Mouse (Mus musculus) stomach, embryonic 14.5 days (tissue): ENCODE measurements around the gene Ahctf1. TPM values are rescaled to one million over a fixed set of nuclear protein-coding genes. Genes with fewer than 3 reads are reported as not detected.
"Not testable (repeated sequence)": the region's sequence is repeated elsewhere in the genome, so short reads cannot be mapped to it uniquely, and the experiment has no call there.

Experiments used
- ATAC-seq: fragments of 200-750 bp; cut with Nextera tagmentation; 2 replicates; pipeline ENCODE4 v1.8.0; 2017; ENCODE audit warnings: low read depth, moderate TSS enrichment; ENCODE audit not compliant: insufficient number of reproducible peaks, insufficient read depth, low FRiP score
- H3K27ac ChIP-seq: fragments of 300-500 bp; sonication (generic); 2 replicates; pipeline ENCODE4 v1.5.1; 2014; ENCODE audit warnings: mild to moderate bottlenecking, low read length, moderate library complexity, mixed read lengths
- H3K27me3 ChIP-seq: fragments of 300-500 bp; sonication (generic); 2 replicates; pipeline ENCODE4 v1.6.1; 2014; ENCODE audit warnings: low read length, control low read depth, mixed read lengths; ENCODE audit not compliant: control insufficient read depth, insufficient read depth
- H3K36me3 ChIP-seq: fragments of 300-500 bp; sonication (generic); 2 replicates; pipeline ENCODE4 v1.6.1; 2014; ENCODE audit warnings: mild to moderate bottlenecking, control low read depth, low read length, moderate library complexity, mixed read lengths; ENCODE audit not compliant: control insufficient read depth, insufficient read depth
- H3K4me1 ChIP-seq: fragments of 300-500 bp; sonication (generic); 2 replicates; pipeline ENCODE4 v1.6.1; 2014; ENCODE audit warnings: low read length, control low read depth, mixed read lengths; ENCODE audit not compliant: control insufficient read depth, insufficient read depth
- H3K4me2 ChIP-seq: fragments of 300-500 bp; sonication (generic); replicated peaks from 2 replicates; pipeline ENCODE4 v1.6.1; 2014; ENCODE audit warnings: low read depth, low read length, control low read depth
- H3K4me3 ChIP-seq: fragments of 300-500 bp; sonication (generic); 2 replicates; pipeline ENCODE4 v1.5.1; 2014; ENCODE audit warnings: low read depth, low read length, control low read depth
- H3K9ac ChIP-seq: fragments of 300-500 bp; sonication (generic); replicated peaks from 2 replicates; pipeline ENCODE4 v1.6.1; 2014; ENCODE audit warnings: low read depth, mild to moderate bottlenecking, control low read depth, low read length, moderate library complexity, mixed read lengths
- H3K9me3 ChIP-seq: fragments of 300-500 bp; sonication (generic); 2 replicates; pipeline ENCODE4 v1.6.1; 2016; ENCODE audit warnings: low read depth, low read length, control low read depth; ENCODE audit not compliant: control insufficient read depth
- WGBS: fragments of 180-500 bp; shearing (Covaris S2); extraction: QIAGEN DNeasy Blood & Tissue Kit; methylation state at CpG from one replicate; pipeline ENCODE4 v1.1.7; 2014; 5-methylcytosine and 5-hydroxymethylcytosine counted together
- polyA plus RNA-seq: library from polyadenylated mRNA; unstranded; fragments of >200 nt; fragmentation: Nextera tagmentation; extraction: Ambion mirVana; gene quantifications from 2 replicates; pipeline ENCODE4 v1.2.1, GENCODE M21; 2014

The Ahctf1 gene
- polyA plus RNA-seq, 1 experiment from 2014 or later, result 38.8 TPM

- H3K36me3 ChIP-seq, result peaks cover 42% of the 10 kb centered on the region
These were observed 59.8 kb downstream of the Ahctf1 start for GRCm38 (mm10) chr1:179743593-179744193.

GRCm38 (mm10) chr1:179736483-179736882 lies 67.0 kb downstream of the Ahctf1 start:
- ATAC-seq, result no peak
- Histone ChIP-seq H3K27me3 (no peaks in the 10 kb centered on the region), H3K4me1 (no peaks in the 10 kb centered on the region), H3K27ac (no peak overlapping the region), H3K4me2 (no peak overlapping the region), H3K9me3 (no peaks in the 10 kb centered on the region), H3K9ac (no peak overlapping the region), H3K4me3 (no peak overlapping the region), H3K36me3 (no peaks in the 10 kb centered on the region)
- WGBS, result 84% methylated on average over 3 of the region's 3 CpGs

More at GRCm38 (mm10) chr1:179743593-179744193, 59.8 kb downstream of the Ahctf1 start:
- no peak overlapping the region for H3K4me3 ChIP-seq
- no peaks in the 10 kb centered on the region for H3K4me1 ChIP-seq
- no peak overlapping the region for H3K27ac ChIP-seq
- H3K27me3 ChIP-seq, result no peaks in the 10 kb centered on the region
- no peak overlapping the region for H3K9ac ChIP-seq
- 75% methylated on average over 4 of the region's 4 CpGs for WGBS
- ATAC-seq, result no peak
- H3K4me2 ChIP-seq, result no peak overlapping the region
- no peaks in the 10 kb centered on the region for H3K9me3 ChIP-seq

DNA sequence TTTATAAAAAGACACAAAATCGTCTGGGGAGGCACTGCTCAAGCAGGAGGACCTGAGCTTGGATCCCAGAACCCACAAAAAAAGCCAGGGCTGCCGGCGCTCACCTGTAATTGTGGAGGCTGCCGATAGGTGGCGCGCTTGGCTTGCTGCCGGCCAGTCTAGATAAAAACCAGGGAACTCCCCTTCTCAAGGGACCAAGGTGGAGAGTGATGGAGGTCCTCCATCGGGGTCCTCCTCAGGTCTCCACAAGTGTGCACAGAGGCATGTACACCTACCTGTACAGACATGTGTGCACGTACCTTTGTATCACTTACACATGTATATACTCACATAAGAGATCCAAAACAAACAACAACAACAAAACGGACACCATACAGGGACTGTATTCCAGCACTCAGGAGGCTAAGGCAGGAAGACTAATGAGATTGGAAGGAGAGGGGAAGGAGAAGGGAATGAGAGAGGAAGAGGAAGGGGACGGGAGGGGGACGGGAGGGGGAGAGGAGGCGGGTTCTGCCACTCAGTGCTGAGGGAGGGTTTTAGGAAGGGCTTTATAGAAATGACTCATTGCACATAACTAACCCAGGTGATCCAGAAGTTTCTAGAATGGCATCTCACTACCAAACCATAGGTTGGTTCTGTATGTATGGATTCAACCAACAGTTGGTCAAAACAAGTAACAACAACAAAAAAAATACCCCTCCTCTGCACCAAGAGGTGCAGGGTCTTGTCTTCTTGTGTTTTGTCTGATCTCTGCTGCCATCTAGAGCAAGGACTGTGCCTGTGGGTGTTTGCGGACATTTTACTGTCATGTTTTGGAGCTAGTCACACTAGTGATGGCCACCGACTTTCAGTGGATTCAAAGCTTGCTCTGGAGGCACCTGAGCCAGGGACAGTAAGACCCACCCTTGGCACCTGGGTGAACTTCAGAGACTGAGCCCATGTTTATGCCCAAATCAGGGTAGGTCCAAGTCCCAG lies 68.7 kb downstream of the Ahctf1 start:
- H3K4me2 ChIP-seq, result no peak overlapping the region
- WGBS, result 36% methylated on average over 15 of the region's 15 CpGs
- 0 out of 2 replicates have a peak, but pooled peaks have one; percentile 42 for ATAC-seq

DNA sequence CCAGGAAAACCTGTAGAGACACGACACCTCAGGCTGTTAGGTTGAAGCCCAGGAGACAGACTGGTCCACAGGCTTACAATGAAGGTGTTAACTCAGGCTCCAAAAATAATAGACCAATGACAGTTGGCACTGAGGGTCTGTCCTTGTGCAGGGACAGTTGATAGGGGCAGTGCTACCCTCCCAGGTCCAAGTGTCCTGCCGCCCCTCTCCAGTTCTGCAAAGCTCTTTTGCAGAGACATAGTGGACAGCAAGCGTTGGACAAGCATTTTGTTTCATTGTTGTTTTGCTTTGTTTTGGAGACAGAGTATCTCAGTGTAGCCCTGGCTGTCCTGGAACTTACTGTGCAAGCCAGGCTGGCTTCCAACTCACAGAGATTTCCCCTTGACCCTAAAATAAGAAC lies 72.1 kb downstream of the Ahctf1 start:
- WGBS, result 89% methylated on average over 3 of the region's 3 CpGs
- no peaks in the 10 kb centered on the region for H3K27me3 ChIP-seq
- no peak overlapping the region for H3K27ac ChIP-seq
- H3K9ac ChIP-seq, result no peak overlapping the region
- ATAC-seq, result no peak
- 0 out of 2 replicates have a peak, but pooled peaks cover 2% of the 10 kb centered on the region for H3K9me3 ChIP-seq
- no peak overlapping the region for H3K4me3 ChIP-seq
- no peaks in the 10 kb centered on the region for H3K4me1 ChIP-seq
- no peaks in the 10 kb centered on the region for H3K36me3 ChIP-seq
- H3K4me2 ChIP-seq, result no peak overlapping the region

More for the DNA sequence above, 68.7 kb downstream of the Ahctf1 start:
- Histone ChIP-seq H3K27ac (no peak overlapping the region), H3K4me1 (no peaks in the 10 kb centered on the region), H3K9me3 (no peaks in the 10 kb centered on the region), H3K36me3 (no peaks in the 10 kb centered on the region), H3K9ac (no peak overlapping the region), H3K27me3 (no peaks in the 10 kb centered on the region), H3K4me3 (no peak overlapping the region)

DNA sequence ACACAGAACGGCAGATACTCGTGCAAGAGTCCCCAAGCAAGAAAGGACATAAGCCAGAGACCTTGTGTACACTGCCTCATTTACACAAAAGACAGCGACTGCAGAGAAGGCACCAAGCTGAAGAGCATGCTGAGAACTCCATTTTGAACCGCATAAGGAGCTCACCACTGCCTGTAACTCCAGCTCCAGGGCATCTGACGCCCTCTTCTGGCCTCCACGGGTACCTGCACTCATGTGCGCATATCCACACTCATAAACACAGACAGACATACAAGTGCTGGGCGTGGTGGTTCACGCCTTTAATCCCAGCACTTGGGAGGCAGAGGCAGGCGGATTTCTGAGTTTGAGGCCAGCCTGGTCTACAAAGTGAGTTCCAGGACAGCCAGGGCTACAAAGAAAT lies 74.8 kb downstream of the Ahctf1 start:
- Histone ChIP-seq H3K9me3 (0 out of 2 replicates have a peak, but pooled peaks cover 2% of the 10 kb centered on the region), H3K27ac (no peak overlapping the region), H3K36me3 (no peaks in the 10 kb centered on the region), H3K9ac (no peak overlapping the region), H3K4me1 (no peaks in the 10 kb centered on the region), H3K4me2 (no peak overlapping the region), H3K4me3 (no peak overlapping the region), H3K27me3 (no peaks in the 10 kb centered on the region)
- 88% methylated on average over 10 of the region's 10 CpGs for WGBS
- ATAC-seq, result no peak

DNA sequence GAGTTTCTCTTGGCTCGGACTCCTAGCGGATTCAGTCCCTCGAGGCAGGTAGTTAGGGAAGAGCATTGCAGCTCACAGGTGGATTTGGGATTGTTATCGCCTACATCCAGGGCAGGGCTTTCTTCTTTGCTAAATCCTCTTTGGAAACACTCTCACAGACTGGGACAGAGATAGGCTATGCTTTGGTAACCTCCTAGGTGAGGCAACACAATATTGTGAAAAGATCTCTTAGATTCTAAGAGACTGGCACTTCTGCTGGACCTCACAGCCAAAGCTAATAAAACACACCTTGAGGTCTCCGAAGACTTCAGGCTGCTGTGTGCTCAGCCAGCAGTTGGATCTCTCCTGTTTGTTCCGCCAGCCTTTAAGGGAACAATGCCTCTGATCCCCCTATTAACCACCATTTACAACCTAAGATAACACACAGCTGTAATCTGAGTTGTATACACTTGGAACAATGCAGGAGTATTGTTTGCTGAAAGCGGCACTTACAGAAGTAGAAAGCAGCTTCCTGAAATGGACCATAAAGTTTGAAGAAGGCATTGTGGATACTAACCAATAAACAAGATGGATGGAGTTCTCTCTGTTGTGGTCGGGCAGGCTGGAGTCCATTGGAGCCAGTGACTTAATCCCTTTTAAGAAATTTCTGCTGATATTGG lies 80.5 kb downstream of the Ahctf1 start:
- Histone ChIP-seq H3K36me3 (no peaks in the 10 kb centered on the region), H3K27me3 (no peaks in the 10 kb centered on the region), H3K27ac (no peak overlapping the region), H3K4me2 (no peak overlapping the region), H3K9me3 (no peaks in the 10 kb centered on the region), H3K9ac (no peak overlapping the region), H3K4me1 (no peaks in the 10 kb centered on the region), H3K4me3 (no peak overlapping the region)
- ATAC-seq, result no peak
- 66% methylated on average over 8 of the region's 8 CpGs for WGBS

DNA sequence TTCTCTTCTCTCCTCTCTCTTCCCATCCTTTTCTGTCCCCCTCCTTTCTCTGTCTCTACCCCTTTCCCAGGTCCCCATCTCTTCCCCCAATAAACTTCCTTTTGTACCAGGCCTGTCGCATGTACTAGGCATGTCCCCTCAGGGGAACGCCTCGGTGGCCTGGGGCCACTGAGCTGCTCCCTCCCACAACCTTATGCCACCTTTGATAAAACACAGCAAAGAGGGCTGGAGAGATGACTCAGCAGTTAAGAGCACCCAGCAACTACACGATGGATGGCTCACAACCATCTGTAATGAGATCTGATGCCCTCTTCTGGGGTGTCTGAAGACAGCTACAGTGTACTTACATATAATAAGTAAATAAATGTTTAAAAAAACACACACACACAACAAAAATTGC lies 87.7 kb downstream of the Ahctf1 start:
- no peaks in the 10 kb centered on the region for H3K27me3 ChIP-seq
- H3K9ac ChIP-seq, result no peak overlapping the region
- no peaks in the 10 kb centered on the region for H3K36me3 ChIP-seq
- H3K4me1 ChIP-seq, result no peaks in the 10 kb centered on the region
- no peak overlapping the region for H3K4me2 ChIP-seq
- WGBS, result 88% methylated on average over 4 of the region's 4 CpGs
- ATAC-seq, result no peak
- H3K27ac ChIP-seq, result no peak overlapping the region
- no peak overlapping the region for H3K4me3 ChIP-seq
- no peaks in the 10 kb centered on the region for H3K9me3 ChIP-seq

GRCm38 (mm10) chr1:179715289-179715688 lies 88.2 kb downstream of the Ahctf1 start:
- not testable (repeated sequence) for ATAC-seq

More at GRCm38 (mm10) chr1:179715289-179715688, 88.2 kb downstream of the Ahctf1 start:
- not testable (repeated sequence) for H3K4me3 ChIP-seq, H3K9ac ChIP-seq, H3K27me3 ChIP-seq, H3K36me3 ChIP-seq, H3K4me2 ChIP-seq, H3K4me1 ChIP-seq, H3K9me3 ChIP-seq, H3K27ac ChIP-seq
- 57% methylated on average over 4 of the region's 4 CpGs for WGBS
